Mouse (Mus musculus): Measurements from ENCODE around the gene Umps.

Umps gene

DNA sequence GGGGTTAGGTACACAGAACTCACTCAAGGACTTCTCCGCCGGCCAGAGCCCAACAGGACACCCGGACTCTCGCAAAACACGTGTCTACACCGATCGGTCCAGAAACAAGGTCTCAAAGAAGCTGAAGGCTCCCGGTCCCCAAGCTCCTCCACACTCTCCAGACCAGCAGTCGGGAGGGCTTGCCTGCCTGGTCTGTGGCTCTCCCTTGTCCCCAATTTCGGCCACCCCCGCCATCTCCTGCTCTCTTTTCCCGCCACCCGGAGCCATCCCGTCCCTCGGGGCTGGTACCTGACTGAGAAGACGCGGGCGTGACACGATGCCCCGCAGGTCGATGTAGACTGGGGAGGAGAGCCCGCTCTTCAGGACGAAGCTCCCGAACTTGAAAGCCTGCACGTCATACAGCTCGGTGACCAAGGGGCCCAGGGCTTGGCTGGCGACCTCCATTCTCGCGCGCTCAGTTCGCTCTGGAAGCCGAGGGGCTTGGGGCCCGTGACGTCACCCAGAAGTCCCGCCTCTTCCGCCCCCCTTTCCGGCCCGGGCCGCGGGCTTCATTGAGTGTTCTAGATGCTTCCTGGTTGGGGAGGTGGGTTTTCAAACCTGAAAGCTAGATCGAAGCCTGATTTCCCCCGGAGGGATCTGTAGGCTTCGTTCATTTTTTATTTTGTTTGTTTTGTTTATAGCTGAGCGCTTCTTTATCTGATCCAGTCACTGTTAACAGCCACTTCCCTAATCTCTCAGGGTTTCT is at the start of gene Umps:
Gene Umps (minus strand): TSS at position 501 of the 745 bp plus-strand sequence.
- DNase-seq (ENCODE audit: low read depth, low spot score): peak; percentile 89

DNA sequence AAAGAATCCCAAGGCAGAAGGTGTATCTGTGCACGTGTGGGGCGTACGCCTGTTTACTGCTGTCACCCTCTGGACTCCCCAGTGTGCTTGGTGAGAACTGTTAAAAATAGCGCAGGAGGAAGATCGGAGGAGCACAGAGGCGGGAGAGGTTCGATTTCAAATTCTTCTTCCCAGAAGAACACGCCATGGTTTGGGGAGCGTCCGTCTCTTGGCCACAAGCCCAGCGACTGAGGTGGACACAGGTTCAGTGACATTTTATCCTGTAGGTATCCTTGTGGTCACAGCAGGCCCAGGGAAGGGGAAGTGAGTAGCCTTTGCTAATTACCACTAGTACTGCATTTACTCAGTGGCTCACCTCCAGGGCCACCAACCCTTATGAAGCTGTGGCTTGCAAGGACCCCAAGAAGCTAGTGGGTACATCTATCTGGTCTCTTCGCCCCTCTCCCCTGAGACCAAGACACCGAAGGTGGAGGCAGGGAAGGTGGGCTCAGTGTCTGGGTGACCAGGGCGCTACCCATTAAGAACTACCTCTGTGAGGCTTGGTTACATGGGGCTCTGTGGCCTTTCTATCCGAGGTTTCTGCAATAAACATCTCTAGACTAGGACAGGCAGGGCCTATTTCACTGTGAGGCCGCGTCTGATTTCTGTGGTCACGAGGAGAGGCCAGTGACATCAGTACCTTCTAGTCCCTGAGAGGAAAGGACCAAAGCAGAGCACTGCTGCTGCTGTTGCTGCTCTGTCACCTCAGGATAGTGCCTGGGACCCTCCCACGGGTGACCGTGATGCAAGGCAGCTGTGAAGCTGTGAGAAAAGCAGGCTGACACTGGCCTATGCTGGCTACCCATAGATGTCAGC is 45.4 kb upstream of the Umps start:
- DNase-seq (ENCODE audit: low read depth, low spot score): no peak

DNA sequence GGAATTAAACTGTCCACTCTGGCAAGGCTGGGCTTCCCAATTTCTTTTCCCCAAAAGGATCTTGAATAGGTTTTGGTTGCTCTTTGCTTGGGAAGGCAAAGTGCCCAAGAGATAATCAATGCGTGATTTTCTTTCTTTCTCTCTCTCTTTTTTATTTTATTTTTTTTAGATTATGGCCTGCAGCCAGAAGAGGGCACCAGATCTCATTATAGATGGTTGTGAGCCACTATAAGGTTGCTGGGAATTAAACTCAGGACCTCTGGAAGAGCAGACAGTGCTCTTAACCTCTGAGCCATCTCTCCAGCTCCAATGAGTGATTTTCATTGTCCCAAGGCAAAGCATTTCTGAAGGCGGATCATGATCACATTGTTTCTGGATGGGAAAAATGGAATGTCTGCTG is 42.7 kb upstream of the Umps start:
- DNase-seq (ENCODE audit: low read depth, low spot score): no peak

DNA sequence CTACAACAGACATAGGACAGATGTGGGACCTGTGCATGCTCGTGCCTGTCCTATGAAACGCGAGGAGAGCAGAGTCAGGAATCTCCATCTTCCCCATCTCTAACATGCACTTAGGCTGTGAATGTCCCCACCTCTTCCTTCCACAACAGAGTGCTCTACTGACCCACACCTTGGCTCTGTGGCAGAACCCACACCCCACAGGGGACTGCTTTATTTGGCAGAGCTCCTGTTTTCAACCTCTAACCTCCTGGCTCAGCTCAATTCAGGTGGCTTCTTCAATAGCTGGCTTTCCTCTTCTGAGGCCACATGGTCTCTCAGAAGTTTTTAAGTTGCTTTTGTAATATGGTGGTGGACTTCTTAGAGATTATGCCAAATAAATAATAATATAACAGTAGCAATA is 39.1 kb upstream of the Umps start:
- DNase-seq (ENCODE audit: low read depth, low spot score): no peak

DNA sequence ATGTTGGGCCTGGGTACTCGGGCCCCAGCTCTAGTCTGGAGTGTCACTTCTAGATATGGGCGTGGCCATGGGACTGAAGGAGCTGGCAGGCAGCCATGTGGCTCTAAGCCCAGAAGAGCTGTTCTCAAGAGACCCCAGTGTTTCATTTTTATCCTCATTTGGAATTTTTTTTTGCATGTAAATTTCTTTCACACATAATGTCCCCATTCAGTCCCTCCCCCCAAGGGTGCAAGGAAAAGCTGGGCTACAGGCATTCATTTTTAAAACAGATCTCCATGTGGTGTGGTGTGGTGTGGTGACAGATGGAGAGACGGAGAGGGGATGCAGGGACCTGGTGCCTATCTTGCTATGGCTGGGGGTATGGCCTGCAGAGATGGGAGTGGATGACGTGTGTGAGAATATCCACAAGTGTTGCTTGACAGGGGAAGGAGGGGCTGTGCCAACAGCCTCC is 37.3 kb upstream of the Umps start:
- DNase-seq (ENCODE audit: low read depth, low spot score): no peak

DNA sequence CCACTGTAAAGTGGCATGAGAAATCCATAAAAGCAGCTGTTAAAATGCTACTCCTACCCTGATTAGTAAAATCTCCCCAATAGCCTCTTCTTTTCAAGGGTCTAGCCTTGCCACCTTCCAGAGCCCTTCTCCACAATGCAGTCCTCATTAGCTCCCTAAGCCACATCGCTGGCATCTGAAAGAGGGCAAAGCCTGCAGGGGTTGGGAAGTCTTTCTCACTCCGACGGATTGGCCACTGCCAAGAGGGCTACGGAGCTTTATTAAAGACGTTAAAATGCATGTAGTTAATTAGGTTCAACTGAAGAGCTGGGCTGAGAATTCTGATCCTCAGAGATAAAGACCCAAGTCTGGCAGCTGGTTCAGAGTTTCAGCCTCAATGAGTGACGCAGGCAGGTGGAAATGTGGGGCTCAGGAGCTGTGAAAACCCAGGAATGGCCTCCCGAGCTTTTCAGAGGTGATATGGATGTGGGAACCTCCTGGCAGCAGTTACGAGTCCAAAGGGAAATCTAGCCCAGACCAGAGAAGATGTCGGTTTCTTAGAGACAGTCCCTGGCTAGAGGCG is 36.8 kb upstream of the Umps start:
- DNase-seq (ENCODE audit: low read depth, low spot score): no peak

DNA sequence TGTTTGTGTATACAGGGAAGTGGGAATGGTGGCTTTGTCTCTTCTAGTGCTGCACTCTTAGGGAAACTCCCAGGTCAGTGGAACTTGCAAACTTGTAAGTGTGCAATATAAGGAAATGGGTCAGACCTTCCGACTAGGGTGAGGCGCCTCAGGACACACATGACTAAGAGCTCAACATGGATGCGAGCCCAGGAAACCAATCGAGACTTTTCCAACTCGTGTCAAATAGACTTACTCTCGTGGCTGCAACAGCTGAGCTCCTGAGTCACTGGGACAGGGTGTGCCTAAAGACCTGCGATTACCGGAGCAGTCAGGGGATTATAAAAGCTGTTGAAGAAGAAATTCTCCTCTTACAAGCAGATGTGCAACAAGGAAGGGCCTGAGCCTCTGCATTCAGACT is 33.9 kb upstream of the Umps start:
- no peak for DNase-seq (ENCODE audit: low read depth, low spot score)

DNA sequence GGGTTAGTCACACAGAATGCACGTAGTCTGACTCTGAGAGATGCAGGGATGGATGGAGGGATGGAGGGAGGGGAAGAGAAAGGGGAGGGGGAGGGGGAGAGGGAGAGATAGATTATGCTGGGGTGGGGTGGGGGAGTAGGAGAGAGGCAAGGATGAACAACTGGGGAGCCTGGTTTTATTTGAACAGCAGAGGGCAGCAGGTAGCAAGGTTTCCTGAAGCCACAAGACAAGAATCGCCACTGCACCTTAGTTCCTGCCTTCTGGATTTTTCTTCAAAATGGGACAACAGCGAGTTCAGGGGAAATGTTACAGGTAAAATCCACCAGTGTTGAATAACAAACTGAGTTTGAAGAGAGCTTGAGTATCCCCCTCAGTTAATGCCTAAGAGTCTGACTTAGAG is 32.5 kb upstream of the Umps start:
- DNase-seq (ENCODE audit: low read depth, low spot score): peak; percentile 71

DNA sequence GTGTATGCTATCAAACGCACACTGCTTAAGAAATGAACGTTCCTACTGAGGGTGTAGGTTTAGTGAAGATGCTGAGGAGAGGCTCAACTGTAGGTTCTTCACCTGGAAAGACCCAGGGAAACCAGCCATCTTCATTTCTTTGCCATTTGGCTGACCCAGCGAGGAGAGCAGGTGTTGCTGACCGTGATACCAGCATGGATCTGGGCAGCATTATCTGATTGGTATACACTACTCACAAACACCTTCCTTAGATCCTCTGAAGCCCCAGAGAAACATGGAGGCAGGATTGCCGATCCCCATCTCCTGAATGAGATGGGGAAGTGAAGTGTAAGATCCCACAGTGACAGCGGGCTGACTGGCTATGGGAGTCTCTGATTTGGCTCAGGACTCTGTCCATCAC is 31.2 kb upstream of the Umps start:
- DNase-seq (ENCODE audit: low read depth, low spot score): no peak

DNA sequence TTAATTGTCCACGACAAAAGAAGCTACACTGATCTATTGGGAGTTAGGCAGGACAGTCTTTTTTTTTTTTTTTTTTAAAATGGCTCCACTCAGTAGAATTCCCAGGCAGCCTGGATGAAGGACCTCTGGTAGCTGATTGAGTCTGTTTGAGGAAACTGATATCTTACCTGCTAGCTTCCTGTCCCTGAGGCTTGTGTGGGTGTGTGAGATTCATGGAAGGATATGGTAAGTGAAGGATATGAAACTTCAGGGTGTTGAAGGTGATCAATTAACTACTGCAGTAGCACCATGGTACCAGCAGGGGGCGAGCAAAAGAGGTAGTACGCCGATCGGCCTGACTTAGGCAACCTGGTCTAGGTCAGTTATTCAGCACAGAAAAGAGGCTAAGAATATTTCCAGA is 29.2 kb upstream of the Umps start:
- peak; percentile 79 for DNase-seq (ENCODE audit: low read depth, low spot score)

DNA sequence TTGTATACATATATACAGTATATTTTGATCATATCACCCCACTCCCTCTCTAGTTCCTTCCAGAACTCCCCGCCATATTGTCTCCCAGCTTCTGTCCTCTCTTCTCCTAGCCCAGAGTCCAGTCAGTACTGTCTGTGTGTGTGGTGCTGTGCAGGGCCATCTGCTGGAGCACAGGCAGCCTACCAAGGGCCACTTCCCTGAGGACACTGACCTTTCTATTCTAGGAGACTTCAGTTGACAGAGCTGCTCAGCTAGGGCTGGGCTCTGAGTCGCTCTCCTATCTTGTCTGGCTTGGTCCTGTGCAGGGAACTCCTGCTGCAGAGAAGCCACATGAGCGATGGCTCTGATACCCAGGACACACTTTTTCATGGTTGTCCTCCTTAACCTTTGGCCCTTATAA is 28.7 kb upstream of the Umps start:
- DNase-seq (ENCODE audit: low read depth, low spot score): no peak

DNA sequence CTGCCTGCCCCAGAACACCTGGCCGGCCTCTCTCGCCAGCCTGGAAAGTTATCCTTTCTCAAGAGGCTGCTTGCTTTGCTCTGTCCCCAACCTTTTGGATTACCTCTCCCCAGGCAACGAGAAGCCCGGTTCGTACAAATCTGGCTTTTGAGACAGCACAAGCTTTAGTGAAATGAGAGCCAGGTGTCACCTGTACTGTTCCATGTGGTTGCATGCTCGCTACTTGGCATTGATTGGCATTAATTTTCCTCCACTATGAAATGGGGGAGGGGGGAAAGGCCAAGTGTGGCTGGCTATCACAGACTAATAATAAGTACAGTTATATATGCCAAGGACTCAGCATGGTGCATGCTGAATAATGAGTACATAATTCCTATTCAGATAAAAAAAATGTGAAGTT is 27.5 kb upstream of the Umps start:
- no peak for DNase-seq (ENCODE audit: low read depth, low spot score)

DNA sequence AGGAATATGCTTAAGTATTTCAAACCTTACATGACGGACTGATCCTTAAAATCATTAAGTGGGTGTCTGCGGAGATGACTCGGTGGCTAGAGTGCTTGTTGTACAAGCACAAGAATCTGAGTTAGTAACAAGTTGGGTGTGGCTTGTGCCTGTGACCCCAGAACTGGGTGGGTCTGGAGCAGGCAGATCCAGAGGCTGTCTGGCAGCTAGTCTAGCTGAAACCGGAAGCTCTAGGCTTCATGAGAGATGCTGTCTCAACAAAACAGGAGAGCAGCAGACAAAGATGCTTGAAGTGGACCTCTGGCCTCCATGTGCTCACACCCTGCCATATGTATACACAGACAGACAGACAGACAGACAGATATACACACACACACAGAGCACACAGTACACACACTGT is 23.9 kb upstream of the Umps start:
- peak; percentile 30 for DNase-seq (ENCODE audit: low read depth, low spot score)

DNA sequence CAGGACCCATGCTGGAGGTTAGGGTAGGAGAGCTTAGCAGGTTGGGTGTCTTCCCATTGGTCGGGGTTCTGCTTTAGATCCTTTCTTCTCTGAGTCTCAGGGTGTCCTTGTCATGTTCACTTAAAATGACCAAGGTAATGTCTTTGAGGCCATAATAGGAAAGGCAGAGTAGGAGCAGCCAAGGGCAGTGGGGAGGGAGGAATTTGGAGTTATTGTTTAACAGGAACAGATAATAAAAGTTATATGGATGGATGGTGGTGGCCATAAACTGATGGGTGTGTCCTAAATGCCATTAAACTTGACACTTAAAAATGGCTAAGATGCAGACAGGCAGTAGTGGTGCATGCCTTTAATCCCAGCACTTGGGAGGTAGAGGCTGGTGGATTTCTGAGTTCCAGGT is 22.3 kb upstream of the Umps start:
- DNase-seq (ENCODE audit: low read depth, low spot score): no peak

DNA sequence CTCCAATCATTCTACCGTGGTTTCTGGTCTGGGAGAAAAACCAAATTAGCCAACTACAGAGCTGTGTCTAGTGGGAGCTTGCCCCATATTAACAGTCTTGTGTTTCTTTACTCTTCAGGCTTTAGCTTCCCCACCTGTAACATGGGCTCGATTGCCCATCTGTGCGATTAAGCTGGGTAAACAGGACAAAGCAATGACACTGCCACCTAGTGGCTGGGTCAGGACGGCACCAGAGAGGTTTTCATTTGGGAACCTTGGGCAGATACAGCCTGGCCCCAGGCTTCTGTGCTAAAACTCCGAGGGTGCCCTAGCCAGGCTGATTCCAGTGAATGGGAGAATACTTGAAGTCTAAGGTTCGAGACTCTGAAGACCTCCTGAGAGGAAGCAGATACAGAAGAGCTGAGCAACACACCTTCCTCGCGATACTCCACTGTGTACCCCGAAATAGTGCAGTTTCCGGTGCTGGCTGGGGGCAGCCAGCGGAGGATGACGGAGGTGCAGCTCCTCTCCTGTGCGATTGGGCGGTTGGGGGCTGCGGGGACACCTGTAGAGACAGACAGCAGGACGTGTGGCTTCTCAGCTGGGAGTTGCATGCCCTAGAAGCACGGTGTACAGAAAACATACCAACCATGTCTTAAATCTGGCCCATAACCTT is 21.6 kb upstream of the Umps start:
- peak; percentile 72 for DNase-seq (ENCODE audit: low read depth, low spot score)

DNA sequence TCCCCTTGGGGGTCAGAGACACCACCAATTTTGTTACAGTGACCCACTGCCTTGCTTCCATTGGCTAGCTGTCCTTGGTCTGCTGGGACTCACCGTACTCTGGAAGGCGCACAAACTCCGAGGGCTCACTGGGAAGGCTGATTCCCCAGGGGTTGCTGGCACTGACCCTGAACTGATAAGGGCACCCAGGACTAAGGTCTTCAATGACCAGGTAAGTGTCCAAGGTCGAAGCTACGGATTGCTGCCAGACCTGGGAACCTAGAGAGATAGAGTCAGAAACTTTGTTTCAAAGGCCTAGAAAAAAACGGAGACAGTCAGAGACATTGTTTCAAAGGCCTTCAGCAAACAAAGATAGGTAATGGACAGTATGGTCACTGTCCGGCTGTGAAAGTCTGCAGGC is 20.2 kb upstream of the Umps start:
- DNase-seq (ENCODE audit: low read depth, low spot score): no peak

DNA sequence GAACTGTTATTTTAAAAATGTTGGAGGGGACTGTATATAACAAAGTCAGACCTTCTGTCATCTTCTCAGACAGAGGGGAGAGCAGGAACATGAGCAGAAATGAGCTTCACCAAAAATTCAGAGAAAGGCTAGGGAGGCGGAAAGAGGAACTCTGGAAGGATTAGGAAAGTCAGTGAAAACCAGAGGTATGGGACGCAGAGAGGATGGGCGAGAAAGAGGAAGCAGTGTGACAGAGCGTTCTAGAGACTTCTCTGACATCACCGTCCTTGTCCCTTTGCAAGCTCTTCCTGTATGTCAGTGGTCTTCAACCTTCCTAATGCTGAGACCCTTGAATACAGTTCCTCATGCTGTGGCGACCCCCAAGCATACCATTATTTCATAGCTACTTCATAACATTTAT is 18.5 kb upstream of the Umps start:
- no peak for DNase-seq (ENCODE audit: low read depth, low spot score)

DNA sequence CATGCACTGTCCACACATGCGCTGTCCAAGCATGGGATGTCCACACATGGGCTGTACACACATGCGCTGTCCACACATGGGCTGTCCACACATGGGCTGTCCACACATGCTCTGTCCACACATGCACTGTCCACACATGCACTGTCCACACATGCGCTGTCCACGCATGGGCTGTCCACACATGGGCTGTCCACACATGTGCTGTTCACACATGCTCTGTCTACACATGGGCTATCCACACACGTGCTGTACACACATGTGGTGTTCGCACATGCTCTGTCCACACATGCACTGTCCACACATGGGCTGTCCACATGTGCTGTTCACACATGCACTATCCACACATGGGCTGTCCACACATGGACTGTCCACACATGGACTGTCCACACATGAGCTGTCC is 16.9 kb upstream of the Umps start:
- no peak for DNase-seq (ENCODE audit: low read depth, low spot score)

DNA sequence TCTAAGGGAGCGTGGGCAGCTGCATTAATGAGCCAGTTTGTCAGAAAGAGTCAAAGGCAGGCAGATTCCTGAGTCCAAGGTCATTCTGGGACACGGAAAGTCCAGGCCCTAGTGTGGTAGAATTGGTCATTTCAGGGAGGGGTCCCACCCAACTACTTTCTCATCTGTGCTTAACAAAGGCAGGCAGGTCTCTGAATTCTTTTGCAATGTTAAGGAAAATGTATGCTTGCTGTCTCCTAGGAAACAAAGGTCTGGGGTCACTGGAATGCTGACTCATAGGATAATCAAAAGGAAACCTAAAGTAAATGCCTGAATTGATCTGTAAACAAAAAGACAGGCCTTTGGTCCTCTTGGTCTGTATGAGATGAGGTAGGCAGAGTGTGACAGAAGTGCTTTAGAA is 13.0 kb upstream of the Umps start:
- DNase-seq (ENCODE audit: low read depth, low spot score): peak; percentile 95

DNA sequence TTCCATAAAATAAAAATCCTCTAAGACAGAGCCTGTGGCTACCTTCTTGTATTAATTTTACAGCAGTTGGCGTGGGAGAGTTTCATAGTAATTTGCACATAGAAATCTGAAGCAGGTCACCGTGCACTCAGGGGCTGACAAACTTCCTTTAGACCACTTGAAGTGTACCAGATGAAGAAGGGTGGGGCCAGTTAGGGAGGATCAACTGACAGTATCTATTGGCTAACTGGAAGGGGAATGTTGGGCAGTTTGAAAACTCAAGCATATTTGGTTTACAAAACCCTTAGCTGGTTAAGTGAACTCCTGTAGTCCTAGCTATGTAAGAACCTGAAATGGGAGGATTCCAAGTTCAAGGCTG is 424 bp upstream of the Umps start:
- DNase-seq (ENCODE audit: low read depth, low spot score): peak; percentile 58

DNA sequence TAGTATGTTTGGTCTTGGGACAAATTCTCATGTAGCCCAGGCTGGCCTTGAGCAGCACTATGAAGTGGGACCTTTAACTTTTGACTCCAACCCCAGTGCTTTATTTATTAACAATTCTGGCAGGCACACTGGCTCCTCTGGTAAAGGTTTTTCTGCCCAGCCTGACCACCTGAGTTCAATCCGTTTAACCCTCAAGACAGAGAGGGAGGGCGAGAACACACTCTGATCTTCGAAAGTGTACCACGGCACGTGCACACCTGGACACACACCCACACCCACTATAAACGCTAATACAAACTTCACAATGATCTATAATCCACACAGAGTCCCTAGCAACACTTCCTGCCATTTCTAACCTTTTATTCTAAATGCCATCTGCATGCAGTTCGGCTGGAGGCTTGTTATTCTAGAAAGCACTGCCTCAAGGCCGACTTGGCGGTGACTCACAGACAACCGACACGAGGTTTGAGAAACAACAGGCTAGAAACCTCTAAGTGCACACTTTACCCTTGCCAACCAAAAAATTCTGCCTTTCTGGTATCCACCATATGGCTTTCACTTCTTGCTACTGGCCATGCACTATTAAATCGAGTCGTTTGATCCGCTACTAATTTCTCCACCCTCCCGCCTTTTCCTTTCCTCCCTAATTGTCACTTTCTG is 830 bp downstream of the Umps start:
- peak; percentile 34 for DNase-seq (ENCODE audit: low read depth, low spot score)

DNA sequence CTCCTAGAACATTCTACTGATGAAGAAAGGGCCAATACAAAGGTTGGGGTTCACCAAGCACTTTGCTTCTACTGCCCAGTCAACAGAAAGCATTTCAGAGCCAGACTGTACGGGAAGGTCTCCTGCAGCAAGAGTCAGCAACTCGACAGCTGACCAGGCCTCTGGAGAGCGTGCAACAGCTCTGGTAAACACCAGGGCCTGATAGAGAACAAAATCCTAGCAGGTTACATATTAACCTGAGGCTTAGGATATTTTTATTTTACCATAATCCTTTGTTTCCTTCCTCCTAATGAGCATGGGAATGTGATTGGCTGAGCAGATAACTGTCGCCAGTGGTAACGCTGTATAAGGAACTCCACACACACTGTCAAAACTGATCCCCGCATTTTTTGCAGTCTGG is 3.3 kb downstream of the Umps start:
- DNase-seq (ENCODE audit: low read depth, low spot score): no peak
